Mouse (Mus musculus) gastrocnemius, postnatal 10 days (tissue): ENCODE measurements around the gene Dync1li2. TPM values are rescaled to one million over a fixed set of nuclear protein-coding genes. Genes with fewer than 3 reads are reported as not detected.

Experiments
- DNase-seq: peaks from one replicate; pipeline ENCODE4 v3.0.0; 2021; ENCODE audit warnings: mixed read lengths
- total RNA-seq, 2 experiments: library from RNA; stranded (reverse); gene quantifications; 2 replicates each; pipeline ENCODE4 v1.2.3; 2021

The Dync1li2 gene
- total RNA-seq, 2 experiments from 2014 or later = 101 to 112 TPM

- no peak for DNase-seq
Observed at GRCm38 (mm10) chr8:104380961-104381411, 61.9 kb downstream of the Dync1li2 start.

GRCm38 (mm10) chr8:104380269-104380668 is 62.6 kb downstream of the Dync1li2 start:
- DNase-seq = no peak

DNA sequence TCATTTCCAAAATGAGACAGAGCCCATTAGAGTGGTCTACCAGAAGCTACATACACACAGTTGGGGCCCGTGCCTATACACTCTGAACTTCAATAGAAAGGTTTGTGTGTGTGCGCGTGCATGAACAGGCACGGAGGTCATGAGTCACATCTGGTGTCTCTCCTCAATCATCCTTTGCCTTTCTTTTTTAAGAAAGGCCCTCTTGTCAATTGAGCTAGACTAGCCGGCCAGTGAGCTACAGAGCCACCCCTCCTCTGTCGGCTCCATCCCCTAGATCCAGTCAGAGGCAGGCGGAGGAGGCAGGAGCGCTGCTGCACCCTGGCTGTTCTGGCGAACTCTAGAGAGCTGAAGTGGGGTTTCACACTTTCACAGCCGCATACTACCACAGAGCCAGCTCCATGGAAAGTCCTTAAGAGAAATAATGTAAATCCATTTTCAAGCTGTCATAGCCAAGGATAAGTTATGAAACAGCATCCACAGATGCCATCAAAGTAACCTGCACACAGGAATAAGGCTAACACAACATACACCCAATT is 63.5 kb downstream of the Dync1li2 start:
- no peak for DNase-seq

- DNase-seq = no peak
Observed at GRCm38 (mm10) chr8:104376669-104377068, 66.2 kb downstream of the Dync1li2 start.

DNA sequence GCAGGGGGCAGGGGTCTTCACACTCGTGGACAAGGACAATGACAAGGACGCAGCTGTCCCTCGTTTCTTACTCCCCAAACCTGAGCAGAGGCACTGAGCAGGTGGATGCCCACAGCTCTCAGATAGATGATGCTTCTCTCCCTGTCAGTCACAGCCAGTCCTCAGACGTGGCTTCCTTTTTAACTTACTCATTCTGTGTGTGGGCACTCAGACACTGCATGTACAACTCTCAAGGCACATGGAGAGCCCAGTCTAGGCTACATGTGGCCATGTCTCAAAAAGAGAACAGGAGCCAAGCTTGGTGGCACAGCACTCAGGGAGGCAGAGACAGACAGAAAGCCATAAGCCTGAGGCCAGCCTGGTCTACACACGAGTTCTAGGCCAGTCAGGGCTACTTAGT is 66.9 kb downstream of the Dync1li2 start:
- no peak for DNase-seq

DNA sequence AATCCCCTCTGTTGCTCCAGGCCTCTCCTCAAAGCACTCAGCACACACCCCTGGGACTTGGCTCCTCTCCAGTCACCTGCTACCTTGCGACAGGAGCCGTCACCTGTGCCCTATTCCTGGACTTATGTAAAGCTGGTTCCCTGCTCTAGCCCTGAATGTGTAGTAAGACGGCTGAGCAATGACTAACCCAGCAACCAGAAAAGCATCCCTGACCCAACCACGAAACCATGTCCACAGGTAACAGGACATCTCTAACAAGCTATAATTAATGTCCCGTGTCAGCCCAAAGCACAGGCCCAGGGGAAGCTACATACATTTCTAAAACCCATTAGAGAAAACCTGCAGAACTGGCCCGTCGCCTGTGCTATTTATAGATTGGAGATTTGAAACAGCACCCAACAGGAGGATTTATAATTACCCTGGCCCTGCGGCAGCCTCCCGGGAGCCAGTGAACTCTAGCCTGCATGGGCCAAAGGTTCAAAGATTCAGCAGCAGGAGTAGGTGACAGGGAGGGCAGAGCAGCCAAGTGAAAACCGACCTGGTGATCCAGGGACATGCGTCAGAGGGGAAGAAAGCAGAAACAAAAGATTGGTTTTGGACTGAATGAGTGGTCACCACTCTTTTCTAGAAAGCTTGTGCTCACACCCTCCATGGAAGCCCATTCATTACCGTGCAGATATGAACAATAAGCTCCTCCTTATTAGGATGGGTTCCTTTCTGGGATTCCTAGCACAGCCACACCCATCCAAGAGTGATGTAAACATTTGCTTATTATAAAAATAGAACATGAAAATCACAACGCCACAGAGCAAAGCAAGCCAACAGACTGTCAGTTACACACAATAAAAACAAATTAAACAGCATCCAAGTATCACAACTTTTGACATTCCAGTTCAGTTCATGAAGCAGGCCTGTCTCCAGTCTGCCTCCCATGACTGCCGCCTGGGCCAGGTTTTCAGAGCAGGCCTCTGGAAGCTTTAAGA is 67.7 kb downstream of the Dync1li2 start:
- peak; percentile 29 for DNase-seq

DNA sequence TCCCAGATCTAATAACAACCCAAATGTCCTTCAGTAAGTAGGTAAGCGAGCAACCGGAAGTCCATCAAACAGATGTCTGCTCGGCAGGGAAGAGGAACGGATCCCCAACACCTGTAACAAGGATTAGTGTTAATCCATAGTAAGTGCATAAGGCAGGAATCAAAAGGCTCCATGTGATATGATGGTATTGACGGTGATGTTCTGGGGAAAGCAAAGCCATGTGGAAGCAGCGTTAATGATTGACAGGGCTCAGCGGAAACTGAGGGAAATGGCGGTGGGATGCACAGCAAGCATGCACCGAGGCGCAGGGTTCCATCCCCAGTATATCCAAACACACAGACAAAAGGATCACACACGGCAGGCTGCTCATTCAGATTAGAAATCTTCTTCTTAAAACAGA is 68.6 kb downstream of the Dync1li2 start:
- DNase-seq = no peak

GRCm38 (mm10) chr8:104373779-104374178 is 69.1 kb downstream of the Dync1li2 start:
- DNase-seq = no peak

GRCm38 (mm10) chr8:104371121-104371520 is 71.7 kb downstream of the Dync1li2 start:
- no peak for DNase-seq

DNA sequence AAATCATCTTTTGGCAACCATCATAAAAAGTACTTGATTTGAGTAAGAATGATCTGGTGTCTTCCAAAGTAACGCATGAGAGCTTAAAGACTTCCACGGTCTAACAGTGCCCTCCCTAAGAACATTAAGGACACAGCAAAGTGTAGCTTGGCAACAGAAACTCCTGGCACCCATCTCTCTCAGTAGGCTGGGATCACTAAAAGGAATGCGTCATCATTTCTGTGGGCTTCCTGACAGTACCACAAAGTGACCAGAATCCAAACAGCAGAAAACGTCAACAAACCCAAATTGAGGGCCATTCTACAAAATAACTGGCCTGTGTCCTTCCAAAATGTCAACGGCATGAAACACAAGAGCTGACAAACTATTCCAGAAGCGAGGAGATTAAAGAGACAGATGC is 72.8 kb downstream of the Dync1li2 start:
- DNase-seq = no peak

GRCm38 (mm10) chr8:104369591-104369990 is 73.3 kb downstream of the Dync1li2 start:
- no peak for DNase-seq

Other genes starting within 250 kb of the Dync1li2 start
- gene Tk2, start 194.5 kb downstream of the Dync1li2 start, total RNA-seq = 1 to 10 TPM; 5.6 to 7.6 TPM
- 10 to 100 TPM in 1 of 2 experiments, 1 to 10 TPM in 1; 6.6 to 10.1 TPM for gene Cklf, start 192.2 kb downstream of the Dync1li2 start, total RNA-seq
- not detected for gene Cmtm2a, start 149.9 kb downstream of the Dync1li2 start, total RNA-seq
- not detected for gene Gm45711, start 133.0 kb downstream of the Dync1li2 start, total RNA-seq
- not detected for gene Cmtm1, start 132.9 kb downstream of the Dync1li2 start, total RNA-seq
- not detected for gene Gm11020, start 121.5 kb downstream of the Dync1li2 start, total RNA-seq
- gene Cmtm2b, start 120.8 kb downstream of the Dync1li2 start, total RNA-seq = not detected
- 10 to 100 TPM; 27.4 to 38.9 TPM for gene Cmtm3, start 103.6 kb downstream of the Dync1li2 start, total RNA-seq
- 1 to 10 TPM; 6.3 to 7.6 TPM for gene Cmtm4, start 47.2 kb downstream of the Dync1li2 start, total RNA-seq
- gene Terb1, start 66.9 kb upstream of the Dync1li2 start, total RNA-seq = not detected
- 10 to 100 TPM; 27.0 to 27.4 TPM for gene Nae1, start 91.6 kb upstream of the Dync1li2 start, total RNA-seq
- gene Car7, start 91.6 kb upstream of the Dync1li2 start, total RNA-seq = 1 to 10 TPM in 1 of 2 experiments, under 1 TPM in 1; 0.56 to 1.6 TPM
- gene Pdp2, start 148.4 kb upstream of the Dync1li2 start, total RNA-seq = 1 to 10 TPM; 3.8 to 4.7 TPM
- gene Cdh16, start 181.3 kb upstream of the Dync1li2 start, total RNA-seq = under 1 TPM; 0.54 to 0.63 TPM
- gene Rrad, start 188.3 kb upstream of the Dync1li2 start, total RNA-seq = 10 to 100 TPM; 17.0 to 34.2 TPM
- gene Ciao2b, start 198.9 kb upstream of the Dync1li2 start, total RNA-seq = 10 to 100 TPM; 38.3 to 48.5 TPM